Mouse (Mus musculus) brain, embryonic 14.5 days (tissue): ENCODE results near the gene Izumo4.

Source experiments
- CTCF ChIP-seq: fragments of 200-500 bp; IDR thresholded peaks from 2 replicates; pipeline ENCODE4 v1.5.1; 2012; ENCODE audit warnings: inconsistent platforms, mild to moderate bottlenecking, moderate library complexity, borderline replicate concordance; ENCODE audit not compliant: insufficient read depth, insufficient read length; ENCODE audit errors: extremely low read depth
- POLR2A ChIP-seq: fragments of 200-500 bp; IDR thresholded peaks from 2 replicates; pipeline ENCODE4 v1.6.1; 2012; ENCODE audit warnings: mild to moderate bottlenecking, inconsistent platforms, borderline replicate concordance; ENCODE audit not compliant: poor library complexity, insufficient read depth, insufficient read length, severe bottlenecking; ENCODE audit errors: extremely low read depth

- TF ChIP-seq POLR2A (no peak), CTCF (peak; percentile 76; the same call in 1 of the 2 replicates)
Observed at GRCm38 (mm10) chr10:80659213-80659612, 42.8 kb upstream of the Izumo4 start.
